Mouse (Mus musculus) adrenal gland, adult 2 months (tissue): ENCODE measurements at regions not wholly inside any gene's neighbourhood (a gene's known extent, or its start where the extent isn't known, plus 50 kb on each side); places are given as distances from the start of the nearest gene placed in this dataset.

Source experiments
- DNase-seq: peaks from one replicate; pipeline ENCODE4 v3.0.0; 2021

- no peak for DNase-seq
These were observed 332.0 kb downstream of the Adgrl2 start for GRCm38 (mm10) chr3:148658368-148658767.

GRCm38 (mm10) chr3:148656187-148656586 lies 334.2 kb downstream of the Adgrl2 start:
- DNase-seq: no peak

GRCm38 (mm10) chr3:148650241-148650640 lies 340.1 kb downstream of the Adgrl2 start:
- no peak for DNase-seq

GRCm38 (mm10) chr3:148644924-148645323 lies 345.4 kb downstream of the Adgrl2 start:
- no peak for DNase-seq

- no peak for DNase-seq
These were observed 348.8 kb downstream of the Adgrl2 start for GRCm38 (mm10) chr3:148641581-148641980.

GRCm38 (mm10) chr3:148640680-148641101 lies 349.7 kb downstream of the Adgrl2 start:
- peak; percentile 43 for DNase-seq

GRCm38 (mm10) chr3:148635101-148635500 lies 355.3 kb downstream of the Adgrl2 start:
- DNase-seq: no peak

- no peak for DNase-seq
These were observed 356.0 kb downstream of the Adgrl2 start for GRCm38 (mm10) chr3:148634352-148634751.

- peak; percentile 73 for DNase-seq
These were observed 357.1 kb downstream of the Adgrl2 start for GRCm38 (mm10) chr3:148633291-148633690.

GRCm38 (mm10) chr3:148632449-148632848 lies 357.9 kb downstream of the Adgrl2 start:
- DNase-seq: no peak

GRCm38 (mm10) chr3:148631415-148632192 lies 358.8 kb downstream of the Adgrl2 start:
- no peak for DNase-seq

- DNase-seq: no peak
These were observed 359.5 kb downstream of the Adgrl2 start for GRCm38 (mm10) chr3:148630865-148631264.

- no peak for DNase-seq
These were observed 375.2 kb downstream of the Adgrl2 start for GRCm38 (mm10) chr3:148614971-148615671.

GRCm38 (mm10) chr3:148613443-148613842 lies 376.9 kb downstream of the Adgrl2 start:
- DNase-seq: no peak

- DNase-seq: no peak
These were observed 387.1 kb downstream of the Adgrl2 start for GRCm38 (mm10) chr3:148603276-148603675.

GRCm38 (mm10) chr3:148602730-148603255 lies 387.6 kb downstream of the Adgrl2 start:
- DNase-seq: peak; percentile 8

- DNase-seq: no peak
These were observed 394.8 kb downstream of the Adgrl2 start for GRCm38 (mm10) chr3:148595561-148595960.

GRCm38 (mm10) chr3:148589556-148589955 lies 400.8 kb downstream of the Adgrl2 start:
- DNase-seq: no peak

GRCm38 (mm10) chr3:148575735-148576134 lies 414.6 kb downstream of the Adgrl2 start:
- DNase-seq: no peak

- no peak for DNase-seq
These were observed 417.9 kb downstream of the Adgrl2 start for GRCm38 (mm10) chr3:148572493-148572892.

GRCm38 (mm10) chr3:148564716-148565115 lies 425.6 kb downstream of the Adgrl2 start:
- DNase-seq: no peak

GRCm38 (mm10) chr3:148561211-148561610 lies 429.1 kb downstream of the Adgrl2 start:
- DNase-seq: no peak
